Mouse (Mus musculus): ENCODE measurements around the gene Tbx5.

DNA sequence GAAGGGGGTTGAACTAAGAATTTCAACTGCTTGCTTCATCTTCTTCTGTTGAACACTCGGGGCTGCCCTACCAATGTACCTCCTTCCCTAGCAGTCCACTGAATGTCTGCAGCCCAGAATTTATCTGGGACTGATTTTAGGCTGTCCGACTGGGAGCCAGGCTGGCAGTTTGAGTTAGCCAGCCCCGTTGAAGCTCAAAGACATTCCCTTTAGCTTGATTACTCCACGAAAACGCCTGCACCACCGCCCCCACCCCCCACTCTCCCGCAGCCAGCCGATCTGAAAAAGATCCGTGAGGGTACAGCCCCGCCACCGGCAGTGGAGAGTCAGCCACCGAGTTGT lies 3.4 kb downstream of the Tbx5 start:
- TF ChIP-seq CTCF (IDR thresholded peaks at IDR 0.05; ENCODE audit: low read depth), result no peak
- TF ChIP-seq EP300 (IDR thresholded peaks at IDR 0.05; ENCODE audit: low read depth), result no peak
